Mouse (Mus musculus): ENCODE data around the gene A930004D18Rik.
A peak's percentile ranks its signal among the peaks of the same experiment; 100 is the strongest.

The A930004D18Rik gene

DNA sequence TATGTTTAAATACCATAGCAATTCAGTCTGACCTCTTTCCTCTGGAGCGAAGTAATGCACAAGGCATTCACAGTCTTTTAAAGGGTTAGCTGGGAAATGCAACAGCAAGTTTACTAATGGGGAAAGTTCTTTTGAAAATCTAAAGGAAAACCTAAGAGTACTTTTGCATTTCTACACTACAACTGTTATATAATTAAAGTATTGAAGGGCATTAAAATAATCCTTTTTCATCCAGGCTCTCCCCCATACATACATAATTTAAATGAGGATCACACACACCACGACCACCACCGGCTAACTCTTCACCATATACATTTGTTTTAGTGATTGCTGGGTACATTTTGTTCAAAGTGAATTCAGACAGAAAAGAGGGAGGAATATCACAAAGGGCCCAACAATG is 15.0 kb upstream of the A930004D18Rik start:
- no peak for DNase-seq

- DNase-seq, result no peak
Observed at GRCm38 (mm10) chr2:18051831-18052170, 14.3 kb upstream of the A930004D18Rik start.

DNA sequence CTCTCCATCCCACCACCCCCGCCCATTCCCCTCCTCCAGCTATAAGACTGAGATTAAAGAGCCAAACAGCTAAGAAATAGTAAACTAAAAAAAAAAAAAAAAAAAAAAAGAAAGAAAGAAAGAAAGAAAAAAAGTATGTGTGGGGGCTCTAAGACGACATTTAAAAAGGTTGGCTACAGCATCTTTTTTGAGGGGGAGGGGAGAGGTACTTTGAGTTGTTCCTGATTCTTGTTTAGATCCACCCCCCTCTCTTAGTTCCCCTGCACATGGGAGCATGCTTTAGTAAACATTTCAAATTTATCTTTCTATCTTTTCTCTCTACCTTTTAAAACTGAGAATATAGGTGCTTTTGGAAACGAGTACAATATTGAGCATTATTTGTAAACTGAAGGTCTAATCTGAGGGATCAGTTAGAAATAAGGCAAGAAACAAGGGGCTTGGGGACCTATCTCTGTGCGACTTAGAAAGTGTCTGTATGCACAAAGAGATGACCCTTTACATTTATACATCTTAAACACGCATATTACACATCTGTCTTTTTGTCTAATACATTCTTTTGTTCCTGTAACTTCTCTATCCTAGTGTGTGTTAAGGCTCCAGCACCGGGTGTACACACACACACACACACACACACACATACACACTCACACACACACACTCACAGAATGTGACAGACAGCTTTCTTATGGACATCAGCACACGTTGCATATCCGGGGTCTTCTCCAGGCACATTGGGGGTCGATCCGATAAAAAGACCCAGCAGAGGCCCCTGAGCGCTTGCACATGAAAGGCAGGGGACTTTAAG is 13.7 kb upstream of the A930004D18Rik start:
- DNase-seq, result peak; percentile 18 to 27

GRCm38 (mm10) chr2:18050541-18050985 is 13.0 kb upstream of the A930004D18Rik start:
- peak in 1 of 2 experiments; percentile 52 for DNase-seq

DNA sequence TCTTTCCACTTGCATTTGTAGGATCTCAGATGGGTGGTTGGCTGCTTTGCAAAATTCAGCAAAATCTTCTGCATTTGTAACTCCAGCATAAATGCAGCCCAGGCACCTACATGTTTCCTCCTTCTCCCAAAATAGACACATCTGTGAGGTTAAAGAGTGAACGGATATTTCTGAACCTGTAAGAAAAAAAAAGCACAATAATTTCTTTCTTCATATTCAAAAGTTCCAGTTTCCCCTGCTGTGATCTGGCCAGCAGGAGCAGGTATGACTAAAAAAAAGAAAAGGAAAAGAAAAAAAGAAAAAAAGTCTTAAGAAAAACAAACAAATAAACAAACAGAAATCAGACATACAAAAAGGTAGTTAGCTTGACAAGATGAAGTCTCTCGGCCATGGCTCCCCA is 12.5 kb upstream of the A930004D18Rik start:
- no peak for DNase-seq

- peak; percentile 17 to 56 for DNase-seq
Observed at GRCm38 (mm10) chr2:18049279-18049821, 11.8 kb upstream of the A930004D18Rik start.

- DNase-seq, result peak; percentile 50 to 71
Observed at GRCm38 (mm10) chr2:18048453-18049075, 11.0 kb upstream of the A930004D18Rik start, which contains the start of gene Skida1. Gene Skida1, minus strand, starts transcription at chr2:18049051.

- DNase-seq, result peak; percentile 87 to 89
Observed at GRCm38 (mm10) chr2:18047646-18048452, 10.3 kb upstream of the A930004D18Rik start.

DNA sequence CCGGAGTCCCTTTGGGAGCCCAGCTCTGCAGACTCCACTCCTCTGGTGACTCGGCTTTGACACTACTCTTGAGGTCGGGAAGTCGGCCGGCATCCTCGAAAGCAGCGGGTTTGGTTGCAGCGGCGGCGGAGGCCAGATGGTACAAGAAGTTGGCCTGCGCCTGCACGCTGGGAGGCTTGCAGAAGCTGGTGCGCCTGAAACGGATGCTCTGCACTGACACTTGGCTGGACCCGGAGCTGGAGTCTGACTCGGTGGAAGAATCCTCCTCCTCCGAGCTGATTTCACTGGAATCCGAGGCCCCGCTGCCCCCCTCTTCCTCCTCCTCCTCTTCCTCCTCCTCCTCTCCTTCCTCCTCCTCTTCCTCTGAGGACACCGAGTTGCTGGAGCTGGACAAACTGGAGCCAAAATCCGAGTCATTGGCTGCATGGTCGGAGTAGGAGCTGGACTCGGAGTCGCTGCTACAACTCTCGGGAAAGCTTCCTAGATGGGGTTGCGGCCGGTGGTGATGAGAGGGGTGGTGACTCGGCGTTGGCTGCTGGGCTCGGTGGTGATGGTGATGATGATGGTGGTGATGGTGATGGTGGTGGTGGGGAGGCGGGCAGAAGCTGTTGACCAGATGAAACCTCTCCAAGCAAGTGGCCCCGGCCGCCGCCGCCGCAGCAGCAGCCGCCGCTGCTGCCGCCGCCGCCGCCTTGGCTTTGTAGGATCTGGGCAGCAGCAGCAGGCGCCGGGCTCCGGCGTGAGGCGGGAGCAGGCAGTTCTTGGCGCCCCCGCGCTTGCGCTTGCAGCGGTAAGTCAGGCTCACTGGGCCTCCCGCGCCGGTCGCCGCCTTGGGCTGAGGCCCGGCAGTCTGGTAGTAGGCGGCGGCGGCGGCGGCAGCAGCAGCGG is 9.5 kb upstream of the A930004D18Rik start:
- peak; percentile 77 to 80 for DNase-seq

DNA sequence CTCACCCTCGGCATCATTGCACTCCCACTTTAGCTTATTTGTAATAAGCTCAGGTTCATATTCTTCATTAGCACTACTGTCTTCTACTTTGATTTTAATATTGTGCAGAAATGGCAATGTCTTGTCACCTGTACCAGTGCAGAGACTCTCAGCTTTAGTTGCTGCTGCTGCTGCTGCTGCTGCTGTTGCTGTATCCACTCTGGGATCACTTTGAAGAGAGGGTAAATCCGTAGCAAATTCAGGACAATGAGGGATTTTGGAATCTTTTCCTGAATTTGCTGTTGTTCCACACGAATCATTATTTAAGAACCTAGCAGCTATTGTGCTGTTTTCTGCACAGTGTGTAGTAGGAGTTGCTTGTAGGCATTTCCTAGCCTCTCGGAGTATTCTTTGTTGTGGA is 8.6 kb upstream of the A930004D18Rik start:
- no peak for DNase-seq

- peak; percentile 19 to 54 for DNase-seq
Observed at GRCm38 (mm10) chr2:18045781-18046181, 8.2 kb upstream of the A930004D18Rik start.

- no peak for DNase-seq
Observed at GRCm38 (mm10) chr2:18045143-18045780, 7.7 kb upstream of the A930004D18Rik start.

- DNase-seq, result peak; percentile 46 to 69
Observed at GRCm38 (mm10) chr2:18041199-18041885, 3.8 kb upstream of the A930004D18Rik start.

- peak; percentile 53 to 69 for DNase-seq
Observed at GRCm38 (mm10) chr2:18040347-18041160, 3.0 kb upstream of the A930004D18Rik start.

DNA sequence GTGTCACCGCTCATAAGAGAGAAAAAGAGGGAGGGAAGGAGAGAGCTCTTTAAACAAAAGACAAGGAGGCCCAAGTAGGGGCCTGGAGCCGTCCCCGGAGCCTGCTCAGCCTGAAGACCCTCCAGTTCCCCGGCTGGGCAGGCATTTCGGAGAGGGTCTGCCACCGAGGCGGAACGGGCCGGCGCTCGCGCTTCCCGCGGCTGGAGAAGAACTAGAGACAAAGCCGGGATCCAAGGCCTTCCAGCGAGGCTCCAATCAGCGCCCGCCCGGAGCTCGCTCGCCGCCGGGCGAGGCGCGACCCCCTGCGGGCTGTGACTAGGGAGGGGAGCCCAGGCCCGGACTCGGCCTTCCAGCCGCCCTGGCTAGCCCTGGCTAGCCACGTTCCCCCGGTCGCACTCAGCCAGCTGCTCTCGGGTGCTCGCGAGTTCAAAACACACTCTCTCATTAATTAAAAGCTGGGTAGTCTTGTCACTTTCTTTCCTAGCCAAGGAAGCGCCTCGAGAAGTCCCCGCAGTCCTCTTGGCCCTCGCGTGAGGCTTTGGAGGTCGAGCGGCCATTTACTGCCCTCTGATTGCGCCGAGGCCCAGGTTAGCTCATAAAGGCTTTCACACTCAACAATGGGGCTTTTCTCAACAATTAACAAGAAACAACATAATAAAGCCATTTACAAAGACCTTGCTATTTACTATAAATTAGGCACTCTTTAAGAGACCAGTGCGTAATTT is 2.2 kb upstream of the A930004D18Rik start:
- peak; percentile 57 to 70 for DNase-seq

GRCm38 (mm10) chr2:18038895-18039371 is 1.4 kb upstream of the A930004D18Rik start:
- DNase-seq, result peak; percentile 26 to 40

DNA sequence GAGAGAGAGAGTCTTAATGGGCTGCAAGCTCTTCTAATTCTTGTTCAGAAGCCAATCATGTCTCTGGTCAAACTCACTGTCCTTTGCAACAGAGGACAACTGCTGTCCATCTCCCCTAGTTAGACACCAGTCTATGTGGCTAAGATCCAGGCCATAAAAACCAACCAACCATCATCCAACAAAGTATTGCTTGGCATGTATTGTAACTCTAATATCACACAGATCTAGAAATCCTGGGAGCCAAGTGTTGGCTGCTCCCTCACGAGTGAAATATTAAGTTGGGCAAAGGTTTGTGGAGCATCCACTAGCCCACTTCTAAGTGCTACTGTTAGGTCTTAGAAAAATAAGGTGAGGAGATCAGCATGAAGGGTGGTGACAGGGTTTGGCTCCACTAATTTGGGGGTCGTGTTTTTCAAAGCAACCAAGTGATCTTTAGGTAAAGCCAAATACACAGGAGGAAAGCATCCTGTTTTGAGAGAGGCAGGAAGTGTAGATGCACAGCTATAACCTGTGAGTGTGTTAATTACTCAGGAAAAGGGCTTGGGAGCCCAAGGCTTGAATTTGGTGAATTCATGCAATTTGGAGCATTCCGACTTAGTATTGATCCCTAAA is 710 bp upstream of the A930004D18Rik start:
- DNase-seq, result no peak
